Mouse (Mus musculus): Measurements from ENCODE around the gene Zfp600.
A peak's percentile ranks its signal among the peaks of the same experiment; 100 is the strongest.
"Not testable (repeated sequence)": the region's sequence is repeated elsewhere in the genome, so short reads cannot be mapped to it uniquely, and the experiment has no call there.

Gene Zfp600

DNA sequence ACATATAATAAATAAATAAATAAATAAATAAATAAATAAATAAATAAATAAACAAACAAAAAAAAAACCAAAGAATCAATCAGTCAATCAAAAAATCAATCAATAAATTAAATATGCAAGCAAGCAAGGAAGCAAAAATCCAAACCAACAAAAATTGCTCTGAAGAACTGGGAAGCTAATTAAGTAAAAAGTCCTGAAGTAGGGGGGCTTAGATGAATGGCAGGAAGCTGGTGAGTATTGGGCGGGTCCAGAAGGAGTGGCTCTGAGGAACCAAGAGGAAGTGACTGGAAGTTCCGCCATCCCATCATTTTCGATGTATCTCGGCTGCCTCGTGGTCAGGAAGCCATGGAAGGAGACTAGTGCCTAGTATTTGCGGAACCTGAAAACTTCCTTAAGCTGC, at the start of gene Zfp600:
Gene Zfp600 (plus strand): TSS at position 301 of the 400 bp plus-strand sequence.
- not testable (repeated sequence) for DNase-seq (ENCODE audit: low spot score in 2 of 2)

- not testable (repeated sequence) for DNase-seq (ENCODE audit: low spot score in 2 of 2)
Measured at GRCm38 (mm10) chr4:146162893-146163292, 6.3 kb downstream of the Zfp600 start.

DNA sequence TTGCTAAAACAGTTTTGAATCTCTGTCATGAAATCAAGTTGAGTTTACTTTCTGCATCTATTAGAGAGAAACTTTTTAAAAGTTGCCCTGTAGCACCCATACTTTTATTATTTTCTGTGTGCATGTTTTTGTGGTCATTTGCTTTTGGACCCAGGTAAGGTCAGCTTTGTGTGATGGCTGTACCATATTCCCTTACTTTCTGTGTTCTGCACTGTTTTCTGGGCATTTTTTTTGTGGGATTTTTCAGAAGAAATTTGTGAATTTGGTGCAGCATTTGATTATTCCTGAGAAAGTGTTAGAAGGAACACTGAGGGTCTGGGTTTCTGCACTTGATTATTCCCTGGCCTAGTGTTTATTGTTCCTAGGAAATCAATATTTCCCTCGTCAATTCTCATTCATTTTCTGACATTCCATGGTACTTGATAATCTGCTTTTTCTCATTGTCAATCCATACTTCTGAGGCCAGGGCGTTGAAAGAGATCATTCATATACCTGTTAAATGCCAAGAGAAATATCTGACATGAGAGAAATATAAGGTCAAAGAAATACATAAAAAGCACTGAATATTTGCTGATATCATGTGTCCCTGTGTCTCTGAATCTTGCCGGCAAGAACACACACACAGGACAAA, 10.7 kb downstream of the Zfp600 start:
- not testable (repeated sequence) for DNase-seq (ENCODE audit: low spot score in 2 of 2)

GRCm38 (mm10) chr4:146167879-146168532, 11.4 kb downstream of the Zfp600 start:
- DNase-seq (ENCODE audit: low spot score in 2 of 2): peak in 1 of 2 experiments; percentile 16

GRCm38 (mm10) chr4:146168730-146169215, 12.1 kb downstream of the Zfp600 start:
- DNase-seq (ENCODE audit: low spot score in 2 of 2): not testable (repeated sequence)

- peak in 1 of 2 experiments; percentile 27 for DNase-seq (ENCODE audit: low spot score in 2 of 2)
Measured at GRCm38 (mm10) chr4:146173378-146174226, 17.0 kb downstream of the Zfp600 start.

DNA sequence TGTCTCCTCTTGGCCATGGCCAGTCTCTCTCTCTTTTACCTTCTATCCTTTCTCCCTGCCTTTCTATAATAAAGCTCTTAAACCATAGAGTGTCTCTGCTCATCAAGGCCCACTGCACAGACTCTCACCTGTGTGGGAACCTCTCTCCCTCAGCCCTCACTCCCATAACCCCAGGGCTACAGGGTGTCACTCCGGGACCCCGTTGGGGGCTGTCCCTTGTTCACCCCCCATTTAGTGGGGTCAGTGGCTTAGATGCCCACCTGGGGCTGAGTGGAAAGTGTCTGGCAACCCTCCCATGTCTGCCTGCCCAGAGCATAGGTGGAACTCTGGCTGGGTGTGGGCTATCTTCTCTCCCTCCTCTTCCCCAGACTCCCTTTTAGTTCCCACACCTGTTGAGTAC, 47.7 kb downstream of the Zfp600 start:
- not testable (repeated sequence) for DNase-seq (ENCODE audit: low spot score in 2 of 2)

DNA sequence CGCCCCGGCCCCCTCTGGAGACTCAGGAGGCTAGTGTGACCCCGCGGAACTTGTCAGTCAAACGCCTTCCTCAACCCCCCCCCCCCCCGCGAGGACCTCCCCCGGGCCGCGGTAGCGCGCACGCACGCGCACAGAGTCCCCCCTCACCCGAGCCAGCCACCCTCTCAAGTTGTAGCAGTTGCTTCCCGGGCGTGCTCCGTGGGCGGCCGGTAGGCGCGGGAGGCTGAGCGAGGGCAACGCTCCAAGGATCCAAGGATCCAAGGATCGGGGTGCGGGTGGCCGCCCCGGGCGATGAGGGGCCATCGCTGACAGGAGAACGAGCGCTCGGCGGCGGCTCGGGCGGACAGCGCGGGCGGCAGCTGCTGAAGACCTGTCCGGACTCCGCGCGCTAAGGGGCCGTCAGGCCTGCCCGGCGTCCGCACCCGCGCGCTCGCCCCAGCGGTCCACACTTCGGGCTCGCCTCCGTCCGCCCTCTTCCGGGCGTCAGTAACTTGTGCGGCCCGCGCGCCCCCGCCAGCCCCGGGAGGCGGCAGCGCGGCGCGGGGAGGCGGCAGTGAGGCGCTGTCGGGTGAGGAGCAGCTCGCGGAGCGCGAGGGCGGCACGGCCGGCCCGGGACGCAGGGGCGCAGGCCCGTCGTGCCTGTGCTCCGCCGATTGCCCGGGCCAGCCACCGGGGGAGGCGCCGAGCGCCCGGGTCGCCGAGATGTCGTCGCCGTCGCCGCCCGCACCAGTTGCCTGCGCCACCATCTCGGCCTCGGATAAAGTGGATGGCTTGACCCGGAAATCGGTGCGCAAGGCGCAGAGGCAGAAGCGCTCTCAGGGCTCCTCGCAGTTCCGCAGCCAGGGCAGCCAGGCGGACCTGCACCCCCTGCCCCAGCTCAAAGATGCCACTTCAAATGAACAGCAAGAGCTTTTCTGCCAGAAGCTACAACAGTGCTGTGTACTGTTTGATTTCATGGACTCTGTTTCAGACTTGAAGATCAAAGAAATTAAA, 82.9 kb downstream of the Zfp600 start:
- not testable (repeated sequence) for DNase-seq (ENCODE audit: low spot score in 2 of 2)

GRCm38 (mm10) chr4:146242119-146242518, 85.5 kb downstream of the Zfp600 start:
- DNase-seq (ENCODE audit: low spot score in 2 of 2): not testable (repeated sequence)

Measured in spleen, postnatal 10 days (tissue).